Mouse (Mus musculus) C2C12 (cell line): Measurements from ENCODE around the gene Itgae. TPM values are rescaled to one million over a fixed set of nuclear protein-coding genes. Genes with fewer than 3 reads are reported as not detected.

ENCODE experiments used
- H3K27me3 ChIP-seq: one replicate; pipeline ENCODE4 v1.6.1; 2011; ENCODE audit not compliant: control insufficient read depth, insufficient read depth, insufficient read length
- H3K36me3 ChIP-seq: one replicate; pipeline ENCODE4 v1.6.1; 2011; ENCODE audit not compliant: control insufficient read depth, insufficient read depth
- H3K4me3 ChIP-seq: one replicate; pipeline ENCODE4 v1.5.1; 2011; ENCODE audit warnings: mild to moderate bottlenecking, control low read depth; ENCODE audit not compliant: poor library complexity, insufficient read depth, severe bottlenecking
- H3K79me2 ChIP-seq: one replicate; pipeline ENCODE4 v1.6.1; 2011; ENCODE audit not compliant: control insufficient read depth, insufficient read depth
- H3K79me3 ChIP-seq: one replicate; pipeline ENCODE4 v1.6.1; 2011; ENCODE audit warnings: low read depth, control low read depth
- H3ac ChIP-seq: one replicate; pipeline ENCODE3; 2011; ENCODE audit warnings: low read depth; ENCODE audit not compliant: control insufficient read depth, insufficient read length
- CEBPB ChIP-seq: IDR thresholded peaks from one replicate; pipeline ENCODE4 v1.6.1; 2011; ENCODE audit warnings: low read depth, mild to moderate bottlenecking, control low read depth, moderate library complexity
- CTCF ChIP-seq: IDR thresholded peaks from one replicate; pipeline ENCODE4 v1.5.1; 2011; ENCODE audit not compliant: control insufficient read depth, insufficient read depth, insufficient read length
- FOSL1 ChIP-seq: IDR thresholded peaks from one replicate; pipeline ENCODE4 v1.8.0; 2011; ENCODE audit warnings: mild to moderate bottlenecking, low read length; ENCODE audit not compliant: poor library complexity, insufficient read depth, severe bottlenecking
- MAX ChIP-seq: IDR thresholded peaks from one replicate; pipeline ENCODE4 v1.6.1; 2011; ENCODE audit warnings: mild to moderate bottlenecking, control low read depth
- MYOD1 ChIP-seq: IDR thresholded peaks from one replicate; pipeline ENCODE4 v1.6.1; 2011; ENCODE audit warnings: low read depth; ENCODE audit not compliant: control insufficient read depth, insufficient read length
- MYOG ChIP-seq: IDR thresholded peaks from one replicate; pipeline ENCODE4 v1.6.1; 2011; ENCODE audit not compliant: control insufficient read depth, insufficient read length; ENCODE audit errors: extremely low read depth
- USF1 ChIP-seq: IDR thresholded peaks from one replicate; pipeline ENCODE4 v1.6.1; 2011; ENCODE audit warnings: low read depth, mild to moderate bottlenecking, control low read depth, moderate library complexity
- polyA plus RNA-seq: library from polyadenylated mRNA; unstranded; fragments of >200 nt; fragmentation: generic; extraction: Trizol; gene quantifications from one replicate; pipeline ENCODE4 v1.2.1, GENCODE M21; 2012; ENCODE audit warnings: missing spikeins

The Itgae gene
- polyA plus RNA-seq, 1 experiment, result 0.05 TPM

DNA sequence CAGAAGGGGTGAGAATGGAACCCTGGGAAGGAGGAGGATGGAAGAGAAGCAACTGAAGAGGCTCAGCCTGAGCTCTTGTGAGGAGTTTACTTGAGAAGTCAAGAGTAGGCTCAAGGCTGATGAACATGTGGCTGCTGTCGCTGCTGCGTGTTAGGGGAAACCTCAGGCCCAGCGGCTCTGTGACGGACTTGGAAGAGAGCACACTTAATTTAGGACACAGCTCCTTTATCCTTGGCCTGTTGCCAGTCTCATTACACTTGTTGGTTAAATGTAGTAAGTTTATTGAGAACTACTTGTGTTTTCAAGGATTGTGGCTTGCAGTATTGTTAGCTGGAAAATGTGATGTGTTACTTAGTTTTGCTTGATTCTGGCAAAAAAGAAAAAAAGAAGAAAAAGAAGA lies 13.7 kb upstream of the Itgae start:
- Histone ChIP-seq H3K27me3 (no peaks in the 10 kb centered on the region), H3K4me3 (no peak overlapping the region), H3K79me2 (no peaks in the 10 kb centered on the region), H3K79me3 (no peaks in the 10 kb centered on the region), H3K36me3 (peaks cover 98% of the 10 kb centered on the region), H3ac (no peak overlapping the region)
- no peak for TF ChIP-seq FOSL1
- no peak for TF ChIP-seq MAX
- no peak for TF ChIP-seq CEBPB

GRCm38 (mm10) chr11:73077211-73077720 lies 13.1 kb upstream of the Itgae start:
- H3K4me3 ChIP-seq, result no peak overlapping the region
- no peak overlapping the region for H3ac ChIP-seq
- no peaks in the 10 kb centered on the region for H3K79me2 ChIP-seq
- H3K27me3 ChIP-seq, result no peaks in the 10 kb centered on the region
- peaks cover 93% of the 10 kb centered on the region for H3K36me3 ChIP-seq
- TF ChIP-seq USF1, result no peak
- no peak for TF ChIP-seq CEBPB
- no peak for TF ChIP-seq MYOD1
- TF ChIP-seq CTCF, result no peak
- no peak for TF ChIP-seq MAX
- TF ChIP-seq FOSL1, result no peak
- no peak for TF ChIP-seq MYOG
- H3K79me3 ChIP-seq, result no peaks in the 10 kb centered on the region

DNA sequence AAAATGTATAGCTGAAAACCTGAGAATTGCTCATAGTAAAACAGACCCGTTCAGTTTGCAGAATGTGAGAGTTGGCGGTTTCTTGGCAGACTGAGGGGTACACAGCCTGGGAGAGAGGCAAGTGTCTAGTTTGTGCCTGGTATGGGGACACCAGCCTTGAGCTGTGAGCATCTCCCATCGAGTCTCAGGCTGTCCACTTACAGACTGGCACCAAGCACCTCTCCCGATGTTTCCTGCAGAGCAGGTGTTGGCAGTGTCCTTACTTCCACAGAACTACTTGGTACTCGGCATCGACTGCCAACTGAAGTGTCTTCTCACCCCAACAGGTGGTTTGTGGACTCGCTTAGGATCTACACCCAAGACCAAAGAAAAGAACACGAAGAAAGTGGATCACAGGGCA lies 11.8 kb upstream of the Itgae start:
- H3K79me3 ChIP-seq, result no peaks in the 10 kb centered on the region
- no peak overlapping the region for H3K4me3 ChIP-seq
- H3K79me2 ChIP-seq, result no peaks in the 10 kb centered on the region
- H3K27me3 ChIP-seq, result no peaks in the 10 kb centered on the region
- no peak overlapping the region for H3ac ChIP-seq
- H3K36me3 ChIP-seq, result peaks cover 84% of the 10 kb centered on the region
- TF ChIP-seq MYOG, result no peak
- no peak for TF ChIP-seq USF1
- no peak for TF ChIP-seq CEBPB
- TF ChIP-seq MYOD1, result no peak
- TF ChIP-seq FOSL1, result no peak
- TF ChIP-seq CTCF, result no peak
- no peak for TF ChIP-seq MAX

- Histone ChIP-seq H3K79me3 (no peaks in the 10 kb centered on the region), H3K79me2 (no peaks in the 10 kb centered on the region), H3ac (no peak overlapping the region), H3K27me3 (no peaks in the 10 kb centered on the region), H3K36me3 (peaks cover 83% of the 10 kb centered on the region), H3K4me3 (no peak overlapping the region)
- TF ChIP-seq CEBPB (no peak), MYOG (no peak), MAX (no peak), CTCF (no peak), MYOD1 (no peak), USF1 (no peak), FOSL1 (no peak)
These were observed 10.1 kb upstream of the Itgae start for GRCm38 (mm10) chr11:73080306-73080705.

- TF ChIP-seq CTCF, result no peak
- TF ChIP-seq FOSL1, result no peak
- TF ChIP-seq CEBPB, result no peak
- no peak for TF ChIP-seq USF1
- no peak for TF ChIP-seq MYOG
- no peak for TF ChIP-seq MYOD1
- TF ChIP-seq MAX, result no peak
- no peak overlapping the region for H3ac ChIP-seq
- H3K36me3 ChIP-seq, result peaks cover 48% of the 10 kb centered on the region
- H3K27me3 ChIP-seq, result no peaks in the 10 kb centered on the region
- H3K4me3 ChIP-seq, result no peak overlapping the region
- H3K79me3 ChIP-seq, result no peaks in the 10 kb centered on the region
- no peaks in the 10 kb centered on the region for H3K79me2 ChIP-seq
These were observed 6.1 kb upstream of the Itgae start for GRCm38 (mm10) chr11:73084303-73084702.

- Histone ChIP-seq H3K27me3 (no peaks in the 10 kb centered on the region), H3K79me2 (no peaks in the 10 kb centered on the region), H3K36me3 (peaks cover 43% of the 10 kb centered on the region), H3ac (no peak overlapping the region), H3K4me3 (no peak overlapping the region), H3K79me3 (no peaks in the 10 kb centered on the region)
- no peak for TF ChIP-seq MAX
- no peak for TF ChIP-seq MYOD1
- no peak for TF ChIP-seq FOSL1
- no peak for TF ChIP-seq CTCF
These were observed 5.6 kb upstream of the Itgae start for GRCm38 (mm10) chr11:73084804-73085231.
